Mouse (Mus musculus) intestine, embryonic 15.5 days (tissue): ENCODE measurements around the gene Vac14. TPM values are rescaled to one million over a fixed set of nuclear protein-coding genes. Genes with fewer than 3 reads are reported as not detected.

ENCODE experiments used
- ATAC-seq: fragments of 200-750 bp; cut with Nextera tagmentation; 2 replicates; pipeline ENCODE4 v1.8.0; 2017; ENCODE audit warnings: moderate TSS enrichment, moderate library complexity
- H3K27ac ChIP-seq: fragments of 300-500 bp; sonication (generic); 2 replicates; pipeline ENCODE4 v1.5.1; 2015; ENCODE audit warnings: mild to moderate bottlenecking, inconsistent platforms
- H3K27me3 ChIP-seq: fragments of 300-500 bp; sonication (generic); replicated peaks from 2 replicates; pipeline ENCODE4 v1.6.1; 2015; ENCODE audit warnings: inconsistent platforms
- H3K36me3 ChIP-seq: fragments of 300-500 bp; sonication (generic); 2 replicates; pipeline ENCODE4 v1.6.1; 2015; ENCODE audit warnings: inconsistent platforms
- H3K4me1 ChIP-seq: fragments of 300-500 bp; sonication (generic); replicated peaks from 2 replicates; pipeline ENCODE4 v1.6.1; 2015; ENCODE audit warnings: inconsistent platforms
- H3K4me2 ChIP-seq: fragments of 300-500 bp; sonication (generic); replicated peaks from 2 replicates; pipeline ENCODE4 v1.6.1; 2015; ENCODE audit warnings: mild to moderate bottlenecking, inconsistent platforms
- H3K4me3 ChIP-seq: fragments of 300-500 bp; sonication (generic); replicated peaks from 2 replicates; pipeline ENCODE4 v1.5.1; 2015; ENCODE audit warnings: inconsistent platforms
- H3K9ac ChIP-seq: fragments of 300-500 bp; sonication (generic); 2 replicates; pipeline ENCODE4 v1.6.1; 2015; ENCODE audit warnings: inconsistent platforms
- H3K9me3 ChIP-seq: fragments of 300-500 bp; sonication (generic); 2 replicates; pipeline ENCODE4 v1.6.1; 2016; ENCODE audit warnings: inconsistent platforms
- WGBS: fragments of 180-500 bp; shearing (Covaris S2); methylation state at CpG from one replicate; pipeline ENCODE4 v1.1.7; 2015; 5-methylcytosine and 5-hydroxymethylcytosine counted together
- polyA plus RNA-seq: library from polyadenylated mRNA; unstranded; fragments of >200 nt; fragmentation: Nextera tagmentation; extraction: Ambion mirVana; gene quantifications from 2 replicates; pipeline ENCODE4 v1.2.1, GENCODE M21; 2015

Vac14 gene
- 22.4 and 23.1 TPM in 2 replicates for polyA plus RNA-seq

GRCm38 (mm10) chr8:110618391-110619207 is at the start of gene Vac14:
Vac14 (plus strand) TSS chr8:110618585.
- Histone ChIP-seq H3K9ac (peak within 1 kb of the TSS; percentile 66), H3K27me3 (no peaks in the 10 kb centered on the region), H3K4me2 (peak within 1 kb of the TSS; percentile 87), H3K36me3 (no peaks in the 10 kb centered on the region), H3K9me3 (no peaks in the 10 kb centered on the region), H3K27ac (no peak within 1 kb of the TSS), H3K4me3 (peak within 1 kb of the TSS; percentile 94), H3K4me1 (peaks cover 12% of the 10 kb centered on the region)
- WGBS, result under 1% methylated on average over 67 of the region's 67 CpGs
- peak; percentile 99 for ATAC-seq

GRCm38 (mm10) chr8:110592641-110593040 is 25.7 kb upstream of the Vac14 start:
- Histone ChIP-seq H3K4me3 (no peak overlapping the region), H3K27ac (no peak overlapping the region), H3K9ac (no peak overlapping the region), H3K4me1 (no peaks in the 10 kb centered on the region), H3K4me2 (no peak overlapping the region), H3K27me3 (0 out of 2 replicates have a peak, but pooled peaks cover 2% of the 10 kb centered on the region), H3K36me3 (no peaks in the 10 kb centered on the region), H3K9me3 (no peaks in the 10 kb centered on the region)
- no peak for ATAC-seq
- 82% methylated on average over 9 of the region's 9 CpGs for WGBS

GRCm38 (mm10) chr8:110594164-110594563 is 24.2 kb upstream of the Vac14 start:
- no peaks in the 10 kb centered on the region for H3K4me1 ChIP-seq
- 0 out of 2 replicates have a peak, but pooled peaks cover 2% of the 10 kb centered on the region for H3K27me3 ChIP-seq
- no peak overlapping the region for H3K27ac ChIP-seq
- no peak overlapping the region for H3K9ac ChIP-seq
- no peaks in the 10 kb centered on the region for H3K9me3 ChIP-seq
- no peak overlapping the region for H3K4me3 ChIP-seq
- ATAC-seq, result no peak
- no peaks in the 10 kb centered on the region for H3K36me3 ChIP-seq
- 72% methylated on average over 6 of the region's 6 CpGs for WGBS
- H3K4me2 ChIP-seq, result no peak overlapping the region

GRCm38 (mm10) chr8:110604556-110604955 is 13.8 kb upstream of the Vac14 start:
- no peak overlapping the region for H3K4me3 ChIP-seq
- no peak overlapping the region for H3K27ac ChIP-seq
- no peaks in the 10 kb centered on the region for H3K4me1 ChIP-seq
- no peaks in the 10 kb centered on the region for H3K36me3 ChIP-seq
- ATAC-seq, result no peak
- 0% methylated on average over 1 of the region's 1 CpGs for WGBS
- no peak overlapping the region for H3K4me2 ChIP-seq
- no peaks in the 10 kb centered on the region for H3K27me3 ChIP-seq
- H3K9ac ChIP-seq, result no peak overlapping the region
- no peaks in the 10 kb centered on the region for H3K9me3 ChIP-seq

- no peak overlapping the region for H3K4me2 ChIP-seq
- H3K9ac ChIP-seq, result no peak overlapping the region
- H3K27ac ChIP-seq, result no peak overlapping the region
- WGBS, result 46% methylated on average over 6 of the region's 6 CpGs
- ATAC-seq, result no peak
- no peak overlapping the region for H3K4me3 ChIP-seq
- H3K9me3 ChIP-seq, result no peaks in the 10 kb centered on the region
- H3K27me3 ChIP-seq, result no peaks in the 10 kb centered on the region
- H3K36me3 ChIP-seq, result no peaks in the 10 kb centered on the region
- H3K4me1 ChIP-seq, result no peaks in the 10 kb centered on the region
These were observed 12.9 kb upstream of the Vac14 start for GRCm38 (mm10) chr8:110605401-110606015.

- H3K9ac ChIP-seq, result no peak overlapping the region
- no peak for ATAC-seq
- peaks cover 12% of the 10 kb centered on the region for H3K4me1 ChIP-seq
- 70% methylated on average over 3 of the region's 3 CpGs for WGBS
- no peak overlapping the region for H3K4me2 ChIP-seq
- H3K4me3 ChIP-seq, result no peak overlapping the region
- H3K36me3 ChIP-seq, result no peaks in the 10 kb centered on the region
- no peaks in the 10 kb centered on the region for H3K9me3 ChIP-seq
- no peaks in the 10 kb centered on the region for H3K27me3 ChIP-seq
- no peak overlapping the region for H3K27ac ChIP-seq
These were observed 2.7 kb upstream of the Vac14 start for GRCm38 (mm10) chr8:110615730-110616129.

- peak; percentile 37 for ATAC-seq
- Histone ChIP-seq H3K9ac (peak overlapping the region; percentile 32), H3K4me3 (peak overlapping the region; percentile 94), H3K9me3 (no peaks in the 10 kb centered on the region), H3K27ac (no peak overlapping the region), H3K36me3 (no peaks in the 10 kb centered on the region), H3K4me2 (peak overlapping the region; percentile 71), H3K27me3 (no peaks in the 10 kb centered on the region), H3K4me1 (peaks cover 12% of the 10 kb centered on the region)
- WGBS, result 24% methylated on average over 14 of the region's 14 CpGs
These were observed 505 bp upstream of the Vac14 start for GRCm38 (mm10) chr8:110617801-110618358.

- Histone ChIP-seq H3K36me3 (no peaks in the 10 kb centered on the region), H3K9me3 (no peaks in the 10 kb centered on the region), H3K4me2 (peak overlapping the region; percentile 87), H3K4me1 (peaks cover 12% of the 10 kb centered on the region), H3K27me3 (no peaks in the 10 kb centered on the region), H3K9ac (peak overlapping the region; percentile 66), H3K4me3 (peak overlapping the region; percentile 94), H3K27ac (no peak overlapping the region)
- ATAC-seq, result peak; percentile 5
- WGBS, result 21% methylated on average over 8 of the region's 8 CpGs
These were observed 806 bp downstream of the Vac14 start for GRCm38 (mm10) chr8:110619208-110619574.

GRCm38 (mm10) chr8:110619919-110620318 is 1.5 kb downstream of the Vac14 start:
- peaks cover 12% of the 10 kb centered on the region for H3K4me1 ChIP-seq
- H3K9ac ChIP-seq, result no peak overlapping the region
- no peaks in the 10 kb centered on the region for H3K9me3 ChIP-seq
- H3K36me3 ChIP-seq, result no peaks in the 10 kb centered on the region
- 77% methylated on average over 5 of the region's 5 CpGs for WGBS
- no peak for ATAC-seq
- H3K27me3 ChIP-seq, result no peaks in the 10 kb centered on the region
- peak overlapping the region; percentile 87 for H3K4me2 ChIP-seq
- no peak overlapping the region for H3K27ac ChIP-seq
- H3K4me3 ChIP-seq, result peak overlapping the region; percentile 94; the same call in 1 of the 2 replicates

GRCm38 (mm10) chr8:110626431-110626830 is 8.0 kb downstream of the Vac14 start:
- Histone ChIP-seq H3K4me3 (no peak overlapping the region), H3K9ac (no peak overlapping the region), H3K4me1 (peaks cover 12% of the 10 kb centered on the region; the same call in 1 of the 2 replicates), H3K4me2 (no peak overlapping the region), H3K36me3 (no peaks in the 10 kb centered on the region), H3K9me3 (no peaks in the 10 kb centered on the region), H3K27me3 (no peaks in the 10 kb centered on the region), H3K27ac (no peak overlapping the region)
- no peak for ATAC-seq
- WGBS, result 79% methylated on average over 4 of the region's 4 CpGs

GRCm38 (mm10) chr8:110629245-110630063 is 11.1 kb downstream of the Vac14 start:
- H3K4me2 ChIP-seq, result no peak overlapping the region
- H3K4me1 ChIP-seq, result peaks cover 12% of the 10 kb centered on the region; the same call in 1 of the 2 replicates
- ATAC-seq, result no peak
- no peak overlapping the region for H3K27ac ChIP-seq
- no peaks in the 10 kb centered on the region for H3K9me3 ChIP-seq
- WGBS, result 71% methylated on average over 9 of the region's 9 CpGs
- no peak overlapping the region for H3K4me3 ChIP-seq
- H3K27me3 ChIP-seq, result no peaks in the 10 kb centered on the region
- no peak overlapping the region for H3K9ac ChIP-seq
- H3K36me3 ChIP-seq, result peaks cover 9% of the 10 kb centered on the region

GRCm38 (mm10) chr8:110630079-110630478 is 11.7 kb downstream of the Vac14 start:
- no peaks in the 10 kb centered on the region for H3K9me3 ChIP-seq
- peaks cover 12% of the 10 kb centered on the region; the same call in 1 of the 2 replicates for H3K4me1 ChIP-seq
- WGBS, result 76% methylated on average over 3 of the region's 3 CpGs
- no peak overlapping the region for H3K9ac ChIP-seq
- no peak overlapping the region for H3K4me3 ChIP-seq
- no peak overlapping the region for H3K4me2 ChIP-seq
- 0 out of 2 replicates have a peak, but pooled peaks have one; percentile 20 for ATAC-seq
- H3K27ac ChIP-seq, result no peak overlapping the region
- H3K27me3 ChIP-seq, result no peaks in the 10 kb centered on the region
- H3K36me3 ChIP-seq, result peaks cover 15% of the 10 kb centered on the region
